Mouse (Mus musculus) thymus, postnatal 25 days (tissue): ENCODE results near the gene Fat3.

Experiments
- DNase-seq: peaks from one replicate; pipeline ENCODE4 v3.0.0; 2022

Fat3 gene

GRCm38 (mm10) chr9:16114821-16115485 is 386.1 kb downstream of the Fat3 start:
- DNase-seq: no peak

GRCm38 (mm10) chr9:16113936-16114642 is 387.0 kb downstream of the Fat3 start:
- DNase-seq: no peak

DNA sequence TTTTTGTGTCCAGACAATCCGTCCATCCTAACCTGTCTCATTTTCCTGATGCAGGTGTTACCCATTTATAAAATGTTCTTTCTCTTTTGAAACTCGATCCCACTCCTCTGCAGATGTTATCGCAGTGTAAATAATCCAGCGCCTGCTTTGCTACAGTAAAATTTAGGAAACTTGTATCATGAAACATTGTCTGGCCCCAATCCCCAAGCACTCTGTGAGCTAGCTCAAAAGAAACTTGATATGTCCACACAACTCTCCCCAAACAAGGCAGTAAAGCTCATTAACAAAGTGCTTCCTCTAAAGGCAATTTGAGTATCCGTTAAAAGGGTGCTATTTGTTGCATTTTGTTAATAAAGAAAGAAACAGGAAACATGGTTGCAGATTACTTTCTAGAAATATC is 393.2 kb downstream of the Fat3 start:
- DNase-seq: no peak

DNA sequence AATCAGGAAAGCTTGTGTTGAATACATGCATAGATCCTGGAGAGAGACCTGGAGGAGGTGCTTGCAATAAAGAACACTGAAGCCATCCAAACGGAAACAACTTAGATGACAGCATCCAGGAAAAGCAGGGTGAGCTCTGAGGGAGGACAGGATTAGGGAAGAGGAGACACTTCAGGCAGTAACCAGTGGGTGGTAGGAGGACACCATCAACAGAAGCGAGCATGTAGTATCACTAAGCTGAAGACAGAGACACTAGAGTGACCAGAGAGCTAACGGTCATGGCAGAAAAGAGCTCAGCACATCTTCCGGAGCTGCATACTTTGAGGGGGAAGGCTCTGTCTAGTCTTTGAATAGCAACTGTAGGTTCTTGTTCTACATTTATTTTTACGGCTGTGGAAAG is 393.7 kb downstream of the Fat3 start:
- no peak for DNase-seq

GRCm38 (mm10) chr9:16098553-16098952 is 402.5 kb downstream of the Fat3 start:
- no peak for DNase-seq

- DNase-seq: no peak
Measured at GRCm38 (mm10) chr9:16093047-16093668, 407.9 kb downstream of the Fat3 start.

- DNase-seq: no peak
Measured at GRCm38 (mm10) chr9:16092051-16092967, 408.8 kb downstream of the Fat3 start.

GRCm38 (mm10) chr9:16079292-16079691 is 421.8 kb downstream of the Fat3 start:
- no peak for DNase-seq

- no peak for DNase-seq
Measured at GRCm38 (mm10) chr9:16074664-16075063, 426.4 kb downstream of the Fat3 start.

- no peak for DNase-seq
Measured at GRCm38 (mm10) chr9:16074116-16074515, 427.0 kb downstream of the Fat3 start.

DNA sequence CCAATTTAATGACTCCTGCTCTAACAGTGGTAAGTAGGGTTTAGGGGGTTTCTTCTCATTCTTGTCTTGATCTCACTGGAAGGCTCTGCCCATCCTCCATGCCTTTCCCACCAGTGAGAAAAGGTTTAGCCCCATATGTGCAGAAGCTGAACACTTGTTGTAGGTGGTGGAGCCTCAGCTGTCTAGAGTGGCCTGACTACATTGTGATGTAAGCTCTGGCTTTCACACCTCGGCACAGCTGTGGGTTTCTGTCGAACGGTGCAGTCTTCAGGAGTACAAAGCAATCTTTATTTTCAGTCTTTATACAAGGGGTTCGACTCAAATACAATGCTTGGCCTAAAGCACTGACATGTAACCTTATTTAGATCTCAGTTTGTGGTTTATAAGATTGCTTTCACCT is 437.6 kb downstream of the Fat3 start:
- DNase-seq: no peak

DNA sequence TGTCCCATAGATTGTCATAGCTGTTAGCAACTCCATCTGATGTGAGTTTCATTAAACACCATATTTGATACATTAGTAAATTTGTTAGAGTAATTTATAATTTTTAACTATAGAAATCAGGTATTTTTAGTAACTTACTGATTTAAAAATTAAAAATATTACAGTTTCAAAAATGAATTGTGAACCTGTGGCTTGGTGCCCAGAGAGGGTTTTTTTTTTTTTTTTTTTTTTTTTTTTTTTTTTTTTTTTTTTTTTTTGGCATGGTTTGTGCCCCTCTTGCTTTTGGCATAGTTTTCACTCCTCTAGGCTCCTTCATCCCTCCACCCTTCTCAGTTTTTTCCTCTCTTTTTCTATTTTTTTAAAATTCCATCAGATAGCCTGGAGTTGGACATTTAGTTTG is 438.6 kb downstream of the Fat3 start:
- no peak for DNase-seq

DNA sequence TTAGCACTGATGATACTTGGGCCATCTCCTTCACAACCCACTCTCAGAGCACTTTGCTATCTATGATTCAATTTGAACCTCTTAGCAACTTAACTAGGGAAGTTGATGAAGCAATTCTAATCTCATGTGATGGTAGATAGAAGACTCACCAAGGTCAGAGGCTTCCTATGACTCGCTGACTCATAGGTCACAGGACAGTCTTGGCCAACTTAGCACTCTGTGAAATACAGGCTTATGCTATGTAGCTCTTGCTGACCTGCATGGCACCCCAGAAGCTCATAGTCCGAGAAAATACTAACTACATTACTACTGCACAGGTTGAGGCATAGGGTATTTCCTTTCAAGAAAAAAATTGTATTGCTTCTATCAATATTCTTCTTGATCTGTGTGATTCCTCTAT is 454.4 kb downstream of the Fat3 start:
- DNase-seq: no peak

- DNase-seq: no peak
Measured at GRCm38 (mm10) chr9:16037375-16037774, 463.7 kb downstream of the Fat3 start.

DNA sequence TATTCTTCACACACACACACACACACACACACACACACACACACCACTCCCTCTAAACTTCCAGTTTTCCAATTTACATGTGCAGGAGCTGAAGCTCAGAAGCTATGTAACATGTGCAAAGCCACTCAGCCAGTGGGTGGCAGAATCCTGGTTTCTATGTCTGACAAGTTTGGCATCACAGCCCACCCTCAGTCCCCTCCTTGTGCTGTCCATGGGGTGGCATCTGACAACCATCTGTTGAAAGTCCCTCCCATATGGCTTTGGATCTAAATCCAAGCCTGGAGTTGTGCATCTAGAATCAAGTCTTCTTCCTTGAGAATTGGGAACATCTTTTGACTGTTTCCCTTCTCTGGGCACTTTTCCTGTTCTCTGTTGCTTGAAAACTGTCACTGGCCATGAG is 464.7 kb downstream of the Fat3 start:
- DNase-seq: no peak

GRCm38 (mm10) chr9:16029715-16030285 is 471.3 kb downstream of the Fat3 start:
- DNase-seq: no peak

DNA sequence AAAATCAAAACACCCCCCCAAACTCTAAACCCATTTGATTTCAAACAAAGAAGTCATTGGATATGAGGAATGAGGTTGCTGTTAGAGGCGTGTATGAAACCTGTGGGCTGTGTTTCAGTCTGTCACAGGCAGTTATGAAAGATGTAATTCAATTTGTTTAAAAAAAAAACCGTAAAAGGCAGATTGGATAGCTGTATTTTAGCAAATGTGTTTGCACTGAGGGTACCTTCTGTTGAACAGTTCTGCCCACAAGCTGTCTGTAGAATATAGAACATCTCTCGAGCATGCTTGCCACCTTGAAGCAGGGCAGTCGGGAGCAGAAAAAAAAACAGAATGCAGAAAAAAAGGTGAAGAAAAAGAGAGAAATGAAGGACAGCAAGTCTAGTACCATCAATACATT is 472.0 kb downstream of the Fat3 start:
- no peak for DNase-seq

GRCm38 (mm10) chr9:16028394-16028911 is 472.6 kb downstream of the Fat3 start:
- no peak for DNase-seq

DNA sequence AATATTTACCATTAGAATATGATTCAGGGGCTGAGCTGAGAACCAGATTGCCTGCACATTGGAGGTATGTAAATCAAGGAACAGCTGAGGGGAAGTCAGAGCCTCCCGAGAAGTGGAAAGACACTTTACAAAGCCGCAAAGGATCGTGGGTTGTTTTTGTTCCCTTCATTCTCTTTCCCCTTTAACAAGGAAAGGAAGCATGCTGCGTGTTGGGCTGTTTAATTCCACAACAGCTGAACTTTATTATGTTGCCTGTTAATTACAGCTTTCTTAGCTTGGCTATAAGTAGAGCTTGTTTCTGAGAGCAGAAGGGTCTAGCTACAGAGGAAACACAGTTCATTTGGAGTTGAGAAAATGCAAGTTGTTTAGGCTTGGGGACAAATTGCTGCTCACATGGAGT is 475.0 kb downstream of the Fat3 start:
- DNase-seq: no peak

DNA sequence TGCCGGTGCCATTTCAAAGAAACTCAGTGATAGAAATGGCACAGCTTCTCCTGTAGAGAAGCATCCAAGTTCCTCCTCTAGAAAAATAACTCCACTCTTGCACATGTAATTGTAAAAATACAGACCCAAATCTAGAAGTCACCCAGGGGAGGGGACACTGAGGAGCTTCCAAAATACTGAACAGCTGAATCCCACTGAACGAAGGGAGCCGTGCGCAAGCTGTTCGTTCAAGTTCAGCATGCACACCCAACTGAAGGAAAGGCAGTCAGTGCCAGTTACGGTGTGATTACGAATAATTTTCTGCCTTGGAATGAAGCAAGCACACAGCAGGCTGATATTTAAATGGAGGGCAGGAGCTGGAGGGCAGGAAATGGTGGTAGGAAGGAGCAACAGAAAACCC is 476.4 kb downstream of the Fat3 start:
- DNase-seq: no peak

DNA sequence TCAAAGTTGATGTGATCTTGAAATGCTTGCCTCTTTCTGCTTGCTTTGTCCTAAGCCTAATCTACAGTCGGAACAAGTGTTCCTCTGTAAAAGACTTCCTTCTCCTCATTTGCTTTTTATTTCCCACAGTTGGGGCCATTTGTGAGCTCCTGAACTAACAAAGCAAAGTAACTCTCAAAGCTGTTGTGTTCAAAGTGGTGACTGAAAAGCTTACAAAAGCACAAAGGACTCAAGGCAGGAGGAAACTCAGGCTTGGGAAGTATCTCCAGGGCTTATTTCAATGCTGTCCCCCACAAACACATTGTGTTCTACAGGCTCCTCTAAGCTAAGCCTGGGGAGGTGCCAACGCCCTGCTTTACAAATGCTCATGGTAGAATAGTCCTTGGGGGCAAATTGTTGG is 487.0 kb downstream of the Fat3 start:
- DNase-seq: no peak

DNA sequence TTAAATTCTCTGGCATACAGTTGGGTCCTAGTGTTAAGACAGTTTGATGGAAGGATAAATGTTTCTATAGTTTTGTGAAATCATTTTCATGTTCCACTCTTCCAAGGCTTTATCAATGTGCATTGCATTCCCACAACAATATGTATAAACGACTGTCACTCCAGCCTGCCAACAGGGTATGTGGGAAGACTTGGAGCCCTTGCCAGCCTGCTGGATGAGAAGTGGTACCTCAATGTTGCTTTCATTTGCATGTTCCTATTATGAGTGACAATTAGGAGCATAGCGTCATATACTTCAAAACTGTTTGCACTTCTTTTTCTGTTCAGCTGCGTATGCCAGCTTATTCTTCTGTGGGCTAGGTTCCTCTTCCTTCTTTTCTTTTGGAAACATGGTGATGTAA is 489.7 kb downstream of the Fat3 start:
- no peak for DNase-seq

GRCm38 (mm10) chr9:16007516-16007915 is 493.6 kb downstream of the Fat3 start:
- DNase-seq: no peak
